Mouse (Mus musculus) G1E (cell line): ENCODE results near the gene Gtpbp3. TPM values are rescaled to one million over a fixed set of nuclear protein-coding genes. Genes with fewer than 3 reads are reported as not detected.

Experiments used
- ATAC-seq: 2 replicates; pipeline ENCODE4 v1.8.0; 2016; ENCODE audit warnings: mild to moderate bottlenecking; ENCODE audit not compliant: insufficient number of reproducible peaks, poor library complexity, low FRiP score, severe bottlenecking; ENCODE audit errors: extremely low read depth
- DNase-seq: peaks from one replicate; pipeline ENCODE4 v3.0.0; 2012; ENCODE audit warnings: low spot score
- H3K27me3 ChIP-seq: 2 replicates; pipeline ENCODE4 v1.6.1; 2012; ENCODE audit warnings: mild to moderate bottlenecking, low read length, inconsistent platforms; ENCODE audit not compliant: insufficient read depth
- H3K36me3 ChIP-seq: replicated peaks from 2 replicates; pipeline ENCODE3; 2012; ENCODE audit warnings: mild to moderate bottlenecking, inconsistent platforms
- H3K4me1 ChIP-seq: 2 replicates; pipeline ENCODE4 v1.6.1; 2012; ENCODE audit warnings: low read depth, low read length, inconsistent platforms, mixed read lengths; ENCODE audit not compliant: insufficient read depth
- H3K4me3 ChIP-seq: 2 replicates; pipeline ENCODE4 v1.5.1; 2012; ENCODE audit warnings: low read depth, mild to moderate bottlenecking, inconsistent platforms, low read length, moderate library complexity, mixed read lengths
- H3K9me3 ChIP-seq: replicated peaks from 2 replicates; pipeline ENCODE4 v1.6.1; 2012; ENCODE audit warnings: inconsistent platforms
- GATA1 ChIP-seq: IDR thresholded peaks from 2 replicates; pipeline ENCODE4 v1.6.1; 2012; ENCODE audit warnings: borderline replicate concordance, low read length, inconsistent platforms, mixed read lengths
- polyA plus RNA-seq: library from polyadenylated mRNA; stranded (reverse); fragments of >175 nt; gene quantifications from 2 replicates; pipeline ENCODE4 v1.2.3, GENCODE M21; 2012
- total RNA-seq, 2 experiments: library from RNA; stranded (forward) in 1 of 2; stranded (reverse) in 1 of 2; fragments of 200-1000 nt in 1 of 2; fragments of >200 nt in 1 of 2; fragmentation: Nextera tagmentation in 1 of 2; gene quantifications; 2 replicates each; pipeline ENCODE4 v1.2.3; 2014 to 2017

The Gtpbp3 gene
- total and polyA plus RNA-seq, 3 experiments, result 6.4 to 26.1 (median 14.6) TPM

GRCm38 (mm10) chr8:71547590-71547989, 59.7 kb downstream of the Gtpbp3 start:
- peaks cover 46% of the 10 kb centered on the region for H3K36me3 ChIP-seq
- no peak for TF ChIP-seq GATA1

More at GRCm38 (mm10) chr8:71547590-71547989, 59.7 kb downstream of the Gtpbp3 start:
- Histone ChIP-seq H3K9me3 (no peaks in the 10 kb centered on the region), H3K27me3 (peaks cover 1% of the 10 kb centered on the region; the same call in 1 of the 2 replicates), H3K4me1 (peaks cover 14% of the 10 kb centered on the region), H3K4me3 (no peak overlapping the region)
- ATAC-seq, result no peak
- no peak for DNase-seq

Other genes starting within 250 kb of the Gtpbp3 start
Only the 20 nearest of the 27 such genes appear.
- gene Use1, start 121.3 kb upstream of the Gtpbp3 start, total RNA-seq (2014; fragmentation: Nextera tagmentation), result 23.3 and 34.5 TPM in 2 replicates
- 70.8 and 81.0 TPM in 2 replicates for gene Use1, start 121.3 kb upstream of the Gtpbp3 start, total RNA-seq (2017)
- gene Use1, start 121.3 kb upstream of the Gtpbp3 start, polyA plus RNA-seq, result 151 and 198 TPM in 2 replicates
- gene Ocel1, start 116.8 kb upstream of the Gtpbp3 start, total RNA-seq (2014; fragmentation: Nextera tagmentation), result 4.7 and 6.2 TPM in 2 replicates
- gene Ocel1, start 116.8 kb upstream of the Gtpbp3 start, total RNA-seq (2017), result 18.0 and 25.8 TPM in 2 replicates
- gene Ocel1, start 116.8 kb upstream of the Gtpbp3 start, polyA plus RNA-seq, result 32.3 and 37.6 TPM in 2 replicates
- gene Nr2f6, start 106.1 kb upstream of the Gtpbp3 start, total RNA-seq (2014; fragmentation: Nextera tagmentation), result 6.4 and 8.6 TPM in 2 replicates
- 9.7 and 17.0 TPM in 2 replicates for gene Nr2f6, start 106.1 kb upstream of the Gtpbp3 start, total RNA-seq (2017)
- gene Nr2f6, start 106.1 kb upstream of the Gtpbp3 start, polyA plus RNA-seq, result 36.0 and 47.8 TPM in 2 replicates
- not detected in 2 replicates for gene Ushbp1, start 92.3 kb upstream of the Gtpbp3 start, total RNA-seq (2014; fragmentation: Nextera tagmentation)
- gene Ushbp1, start 92.3 kb upstream of the Gtpbp3 start, total RNA-seq (2017), result 0.06 and 0.11 TPM in 2 replicates
- 0.08 and 0.09 TPM in 2 replicates for gene Ushbp1, start 92.3 kb upstream of the Gtpbp3 start, polyA plus RNA-seq
- 58.4 and 83.8 TPM in 2 replicates for gene Babam1, start 91.2 kb upstream of the Gtpbp3 start, total RNA-seq (2014; fragmentation: Nextera tagmentation)
- gene Babam1, start 91.2 kb upstream of the Gtpbp3 start, total RNA-seq (2017), result 90.3 and 92.1 TPM in 2 replicates
- 106 and 107 TPM in 2 replicates for gene Babam1, start 91.2 kb upstream of the Gtpbp3 start, polyA plus RNA-seq
- gene Ankle1, start 82.1 kb upstream of the Gtpbp3 start, total RNA-seq (2014; fragmentation: Nextera tagmentation), result 5.9 and 16.2 TPM in 2 replicates
- gene Ankle1, start 82.1 kb upstream of the Gtpbp3 start, total RNA-seq (2017), result 9.8 and 12.1 TPM in 2 replicates
- 13.7 and 15.1 TPM in 2 replicates for gene Ankle1, start 82.1 kb upstream of the Gtpbp3 start, polyA plus RNA-seq
- gene Abhd8, start 24.4 kb upstream of the Gtpbp3 start, total RNA-seq (2014; fragmentation: Nextera tagmentation), result 2.6 and 3.9 TPM in 2 replicates
- 4.5 and 5.0 TPM in 2 replicates for gene Abhd8, start 24.4 kb upstream of the Gtpbp3 start, total RNA-seq (2017)
- 17.0 and 20.9 TPM in 2 replicates for gene Abhd8, start 24.4 kb upstream of the Gtpbp3 start, polyA plus RNA-seq
- 42.0 and 65.5 TPM in 2 replicates for gene Mrpl34, start 23.1 kb upstream of the Gtpbp3 start, total RNA-seq (2014; fragmentation: Nextera tagmentation)
- gene Mrpl34, start 23.1 kb upstream of the Gtpbp3 start, total RNA-seq (2017), result 68.2 and 74.9 TPM in 2 replicates
- gene Mrpl34, start 23.1 kb upstream of the Gtpbp3 start, polyA plus RNA-seq, result 149 and 161 TPM in 2 replicates
- gene Dda1, start 18.9 kb upstream of the Gtpbp3 start, total RNA-seq (2014; fragmentation: Nextera tagmentation), result 51.9 and 56.2 TPM in 2 replicates
- 16.2 and 19.6 TPM in 2 replicates for gene Dda1, start 18.9 kb upstream of the Gtpbp3 start, total RNA-seq (2017)
- 209 and 288 TPM in 2 replicates for gene Dda1, start 18.9 kb upstream of the Gtpbp3 start, polyA plus RNA-seq
- 0.97 and 1.1 TPM in 2 replicates for gene Ano8, start 2.1 kb upstream of the Gtpbp3 start, total RNA-seq (2014; fragmentation: Nextera tagmentation)
- gene Ano8, start 2.1 kb upstream of the Gtpbp3 start, total RNA-seq (2017), result 2.1 and 2.5 TPM in 2 replicates
- 1.4 and 1.5 TPM in 2 replicates for gene Ano8, start 2.1 kb upstream of the Gtpbp3 start, polyA plus RNA-seq
- not detected in 2 replicates for gene Plvap, start 23.6 kb downstream of the Gtpbp3 start, total RNA-seq (2014; fragmentation: Nextera tagmentation)
- 0.16 and 0.17 TPM in 2 replicates for gene Plvap, start 23.6 kb downstream of the Gtpbp3 start, total RNA-seq (2017)
- 0.88 and 0.90 TPM in 2 replicates for gene Plvap, start 23.6 kb downstream of the Gtpbp3 start, polyA plus RNA-seq
- not detected in 2 replicates for gene Ccdc194, start 37.6 kb downstream of the Gtpbp3 start, total RNA-seq (2014; fragmentation: Nextera tagmentation)
- 0.22 TPM in 1 of 2 replicates, not detected in the other for gene Ccdc194, start 37.6 kb downstream of the Gtpbp3 start, total RNA-seq (2017)
- not detected in 2 replicates for gene Ccdc194, start 37.6 kb downstream of the Gtpbp3 start, polyA plus RNA-seq
- 6.3 and 8.0 TPM in 2 replicates for gene Bst2, start 49.4 kb downstream of the Gtpbp3 start, total RNA-seq (2014; fragmentation: Nextera tagmentation)
- 6.4 and 7.6 TPM in 2 replicates for gene Bst2, start 49.4 kb downstream of the Gtpbp3 start, total RNA-seq (2017)
- 44.0 and 59.6 TPM in 2 replicates for gene Bst2, start 49.4 kb downstream of the Gtpbp3 start, polyA plus RNA-seq
- gene Mvb12a, start 54.8 kb downstream of the Gtpbp3 start, total RNA-seq (2014; fragmentation: Nextera tagmentation), result 40.4 and 41.4 TPM in 2 replicates
- 56.2 and 75.9 TPM in 2 replicates for gene Mvb12a, start 54.8 kb downstream of the Gtpbp3 start, total RNA-seq (2017)
- 132 and 166 TPM in 2 replicates for gene Mvb12a, start 54.8 kb downstream of the Gtpbp3 start, polyA plus RNA-seq
- gene Tmem221, start 70.8 kb downstream of the Gtpbp3 start, total RNA-seq (2014; fragmentation: Nextera tagmentation), result not detected in 2 replicates
- gene Tmem221, start 70.8 kb downstream of the Gtpbp3 start, total RNA-seq (2017), result not detected in 2 replicates
- gene Tmem221, start 70.8 kb downstream of the Gtpbp3 start, polyA plus RNA-seq, result not detected in 2 replicates
- gene Nxnl1, start 78.5 kb downstream of the Gtpbp3 start, total RNA-seq (2014; fragmentation: Nextera tagmentation), result not detected in 2 replicates
- not detected in 2 replicates for gene Nxnl1, start 78.5 kb downstream of the Gtpbp3 start, total RNA-seq (2017)
- gene Nxnl1, start 78.5 kb downstream of the Gtpbp3 start, polyA plus RNA-seq, result not detected in 2 replicates
- not detected in 2 replicates for gene Slc27a1, start 80.8 kb downstream of the Gtpbp3 start, total RNA-seq (2014; fragmentation: Nextera tagmentation)
- 0.12 and 0.33 TPM in 2 replicates for gene Slc27a1, start 80.8 kb downstream of the Gtpbp3 start, total RNA-seq (2017)
- gene Slc27a1, start 80.8 kb downstream of the Gtpbp3 start, polyA plus RNA-seq, result not detected in 2 replicates
- 39.7 and 47.5 TPM in 2 replicates for gene Pgls, start 104.1 kb downstream of the Gtpbp3 start, total RNA-seq (2014; fragmentation: Nextera tagmentation)
- gene Pgls, start 104.1 kb downstream of the Gtpbp3 start, total RNA-seq (2017), result 87.2 and 140 TPM in 2 replicates
- 331 and 360 TPM in 2 replicates for gene Pgls, start 104.1 kb downstream of the Gtpbp3 start, polyA plus RNA-seq
- gene Fam129c, start 109.5 kb downstream of the Gtpbp3 start, total RNA-seq (2014; fragmentation: Nextera tagmentation), result 8.3 and 11.4 TPM in 2 replicates
- gene Fam129c, start 109.5 kb downstream of the Gtpbp3 start, total RNA-seq (2017), result 6.6 and 7.0 TPM in 2 replicates
- gene Fam129c, start 109.5 kb downstream of the Gtpbp3 start, polyA plus RNA-seq, result 8.1 and 10.4 TPM in 2 replicates
- 35.7 and 38.7 TPM in 2 replicates for gene Colgalt1, start 122.9 kb downstream of the Gtpbp3 start, total RNA-seq (2014; fragmentation: Nextera tagmentation)
- 30.5 and 42.4 TPM in 2 replicates for gene Colgalt1, start 122.9 kb downstream of the Gtpbp3 start, total RNA-seq (2017)
- 37.6 and 42.6 TPM in 2 replicates for gene Colgalt1, start 122.9 kb downstream of the Gtpbp3 start, polyA plus RNA-seq